Mouse (Mus musculus) kidney, embryonic 16.5 days (tissue): ENCODE data around the gene Gzmg. TPM values are rescaled to one million over a fixed set of nuclear protein-coding genes. Genes with fewer than 3 reads are reported as not detected.
"Not testable (repeated sequence)": the region's sequence is repeated elsewhere in the genome, so short reads cannot be mapped to it uniquely, and the experiment has no call there.

Experiments
- ATAC-seq: fragments of 200-750 bp; cut with Nextera tagmentation; 2 replicates; pipeline ENCODE4 v1.8.0; 2017; ENCODE audit warnings: moderate TSS enrichment; ENCODE audit not compliant: low FRiP score, low TSS enrichment
- H3K27ac ChIP-seq: fragments of 300-500 bp; sonication (generic); 2 replicates; pipeline ENCODE4 v1.5.1; 2014; ENCODE audit warnings: low read length
- H3K27me3 ChIP-seq: fragments of 300-500 bp; sonication (generic); 2 replicates; pipeline ENCODE4 v1.6.1; 2014; ENCODE audit warnings: low read length, control low read depth, mixed read lengths; ENCODE audit not compliant: insufficient read depth
- H3K36me3 ChIP-seq: fragments of 300-500 bp; sonication (generic); 2 replicates; pipeline ENCODE4 v1.6.1; 2014; ENCODE audit warnings: low read length, control low read depth, mixed read lengths; ENCODE audit not compliant: insufficient read depth
- H3K4me1 ChIP-seq: fragments of 300-500 bp; sonication (generic); 2 replicates; pipeline ENCODE4 v1.6.1; 2014; ENCODE audit warnings: low read length, control low read depth, mixed read lengths; ENCODE audit not compliant: insufficient read depth
- H3K4me2 ChIP-seq: fragments of 300-500 bp; sonication (generic); replicated peaks from 2 replicates; pipeline ENCODE4 v1.6.1; 2014; ENCODE audit warnings: low read depth, low read length
- H3K4me3 ChIP-seq: fragments of 300-500 bp; sonication (generic); 2 replicates; pipeline ENCODE4 v1.5.1; 2014; ENCODE audit warnings: mild to moderate bottlenecking, low read length
- H3K9ac ChIP-seq: fragments of 300-500 bp; sonication (generic); replicated peaks from 2 replicates; pipeline ENCODE4 v1.6.1; 2014; ENCODE audit warnings: low read length
- H3K9me3 ChIP-seq: fragments of 300-500 bp; sonication (generic); 2 replicates; pipeline ENCODE4 v1.6.1; 2016; ENCODE audit warnings: low read length, control low read depth
- WGBS: fragments of 180-500 bp; shearing (Covaris S2); extraction: QIAGEN DNeasy Blood & Tissue Kit; methylation state at CpG from one replicate; pipeline ENCODE4 v1.1.7; 2014; 5-methylcytosine and 5-hydroxymethylcytosine counted together
- polyA plus RNA-seq: library from polyadenylated mRNA; unstranded; fragments of >200 nt; fragmentation: Nextera tagmentation; extraction: Ambion mirVana; gene quantifications from 2 replicates; pipeline ENCODE4 v1.2.1, GENCODE M21; 2015

Gzmg gene
- not detected in 2 replicates for polyA plus RNA-seq

DNA sequence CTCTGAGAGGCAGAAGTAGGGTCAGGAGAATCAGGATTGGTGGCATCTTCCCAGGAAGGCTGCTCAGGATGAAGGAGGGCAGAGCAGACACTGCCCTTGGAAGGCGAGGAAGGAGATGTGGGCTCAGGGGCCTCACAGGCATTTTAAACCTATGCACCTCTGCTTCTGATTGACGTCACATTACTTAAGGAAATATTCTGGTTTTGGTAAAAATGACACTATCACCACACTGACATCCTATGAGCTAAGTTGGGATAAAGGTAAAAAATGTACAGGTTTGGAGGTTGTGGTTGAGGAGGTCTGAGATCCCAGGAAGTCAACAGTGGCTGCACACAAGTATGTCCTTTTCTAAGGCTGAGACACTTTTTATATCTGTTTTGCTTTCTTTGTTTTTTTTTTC, at the start of gene Gzmg:
Gene Gzmg (minus strand): TSS at position 101 of the 400 bp plus-strand sequence.
- not testable (repeated sequence) for H3K27me3 ChIP-seq, H3K27ac ChIP-seq, H3K4me3 ChIP-seq, H3K36me3 ChIP-seq, ATAC-seq, H3K9ac ChIP-seq, H3K4me2 ChIP-seq, H3K9me3 ChIP-seq, H3K4me1 ChIP-seq
- 85% methylated on average over 2 of the region's 2 CpGs for WGBS

DNA sequence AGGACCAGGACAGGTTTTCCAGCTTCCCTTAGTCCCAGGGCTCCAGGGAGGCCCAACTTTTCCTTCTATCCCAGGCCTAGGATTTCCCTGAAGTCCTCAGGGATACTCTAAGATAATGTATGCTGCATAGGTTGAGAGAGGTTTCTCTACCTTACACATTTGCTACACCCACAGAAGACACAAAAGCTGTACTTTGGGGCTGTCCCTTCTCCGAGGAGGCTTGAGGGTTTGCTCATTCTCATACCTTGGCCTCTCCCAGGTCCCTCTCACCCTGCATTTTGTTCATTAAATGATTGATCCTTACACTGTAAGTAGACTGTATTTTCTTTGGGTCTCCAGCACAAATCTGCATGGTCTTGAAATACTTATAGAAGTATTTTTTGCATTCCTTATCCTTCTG, 46.2 kb upstream of the Gzmg start:
- Histone ChIP-seq H3K36me3 (no peaks in the 10 kb centered on the region), H3K4me3 (no peak overlapping the region), H3K27ac (no peak overlapping the region), H3K9ac (no peak overlapping the region), H3K27me3 (no peaks in the 10 kb centered on the region), H3K9me3 (no peaks in the 10 kb centered on the region), H3K4me2 (no peak overlapping the region), H3K4me1 (no peaks in the 10 kb centered on the region)
- ATAC-seq, result no peak
- WGBS, result 91% methylated on average over 1 of the region's 1 CpGs

DNA sequence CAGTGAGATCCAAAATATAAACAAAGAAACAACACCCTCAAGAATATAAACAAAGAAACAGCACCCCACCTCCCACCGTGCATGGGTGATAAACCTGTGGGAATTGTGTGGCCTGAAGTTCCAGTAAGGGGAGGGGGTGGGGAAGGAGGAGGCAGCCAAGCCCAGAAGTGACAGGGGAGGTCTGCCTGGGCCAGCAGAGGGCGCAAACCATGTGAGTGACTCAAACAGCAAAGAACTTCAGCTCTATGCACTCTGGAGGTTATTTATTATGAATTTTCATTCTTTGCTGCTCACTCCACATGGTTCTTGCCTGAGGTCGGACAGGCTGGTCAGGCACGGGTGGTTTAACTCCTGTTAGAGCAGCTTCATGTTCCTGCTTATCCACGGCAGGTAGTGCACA, 45.6 kb upstream of the Gzmg start:
- 0 out of 2 replicates have a peak, but pooled peaks have one; percentile 49 for ATAC-seq
- H3K27me3 ChIP-seq, H3K27ac ChIP-seq, H3K9me3 ChIP-seq, H3K36me3 ChIP-seq, H3K4me3 ChIP-seq, H3K9ac ChIP-seq, H3K4me2 ChIP-seq, H3K4me1 ChIP-seq: not testable (repeated sequence)
- WGBS, result 36% methylated on average over 5 of the region's 5 CpGs

GRCm38 (mm10) chr14:56203975-56204374, 44.6 kb upstream of the Gzmg start:
- Histone ChIP-seq H3K27me3 (no peaks in the 10 kb centered on the region), H3K4me2 (no peak overlapping the region), H3K4me1 (no peaks in the 10 kb centered on the region), H3K36me3 (no peaks in the 10 kb centered on the region), H3K4me3 (no peak overlapping the region), H3K9ac (no peak overlapping the region), H3K9me3 (no peaks in the 10 kb centered on the region), H3K27ac (no peak overlapping the region)
- no peak for ATAC-seq
- WGBS, result 6% methylated on average over 2 of the region's 2 CpGs

GRCm38 (mm10) chr14:56186946-56187345, 27.6 kb upstream of the Gzmg start:
- H3K36me3 ChIP-seq, result no peaks in the 10 kb centered on the region
- H3K9ac ChIP-seq, result no peak overlapping the region
- no peaks in the 10 kb centered on the region for H3K9me3 ChIP-seq
- H3K4me1 ChIP-seq, result no peaks in the 10 kb centered on the region
- WGBS, result 48% methylated on average over 6 of the region's 6 CpGs
- no peak overlapping the region for H3K4me2 ChIP-seq
- no peaks in the 10 kb centered on the region for H3K27me3 ChIP-seq
- no peak overlapping the region for H3K4me3 ChIP-seq
- no peak for ATAC-seq
- H3K27ac ChIP-seq, result no peak overlapping the region

- 73% methylated on average over 5 of the region's 5 CpGs for WGBS
- no peak overlapping the region for H3K4me2 ChIP-seq
- no peak overlapping the region for H3K27ac ChIP-seq
- H3K4me1 ChIP-seq, result no peaks in the 10 kb centered on the region
- ATAC-seq, result no peak
- no peaks in the 10 kb centered on the region for H3K27me3 ChIP-seq
- H3K36me3 ChIP-seq, result no peaks in the 10 kb centered on the region
- H3K9ac ChIP-seq, result no peak overlapping the region
- no peak overlapping the region for H3K4me3 ChIP-seq
- no peaks in the 10 kb centered on the region for H3K9me3 ChIP-seq
Observed at GRCm38 (mm10) chr14:56186521-56186920, 27.1 kb upstream of the Gzmg start.

DNA sequence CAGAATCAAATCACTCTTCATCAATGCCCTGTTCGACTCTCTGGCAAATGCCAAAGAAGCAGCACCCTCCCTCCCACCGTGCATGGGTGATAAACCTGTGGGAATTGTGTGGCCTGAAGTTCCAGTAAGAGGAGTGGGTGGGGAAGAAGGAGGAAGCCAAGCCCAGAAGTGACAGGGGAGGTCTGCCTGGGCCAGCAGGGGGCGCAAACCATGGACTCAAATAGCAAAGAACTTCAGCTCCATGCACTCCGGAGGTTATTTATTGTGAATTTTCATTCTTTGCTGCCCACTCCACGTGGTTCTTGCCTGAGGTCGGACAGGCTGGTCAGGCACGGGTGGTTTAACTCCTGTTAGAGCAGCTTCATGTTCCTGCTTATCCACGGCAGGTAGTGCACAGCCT, 18.3 kb upstream of the Gzmg start:
- H3K9me3 ChIP-seq, H3K9ac ChIP-seq, H3K36me3 ChIP-seq, H3K4me2 ChIP-seq, ATAC-seq, H3K27me3 ChIP-seq, H3K4me1 ChIP-seq, H3K27ac ChIP-seq, H3K4me3 ChIP-seq: not testable (repeated sequence)
- WGBS, result 13% methylated on average over 8 of the region's 8 CpGs

DNA sequence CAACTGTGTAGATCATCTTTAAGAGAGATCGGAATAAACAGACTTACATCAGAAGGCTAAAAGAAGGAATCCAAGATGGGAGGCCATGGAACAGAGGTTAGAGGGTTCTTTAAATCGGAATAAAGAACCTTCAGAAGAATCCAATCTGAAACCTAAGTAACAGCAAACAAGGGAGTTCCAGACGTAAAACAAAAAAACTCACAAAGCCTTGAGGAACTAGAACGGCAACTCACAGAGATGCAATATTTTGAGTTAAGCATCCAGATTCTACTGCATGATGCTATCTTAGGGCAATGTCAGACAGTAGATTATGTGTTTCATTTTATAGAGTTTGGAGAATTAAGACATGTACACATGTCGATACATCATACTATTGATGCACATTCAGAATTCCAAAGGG, 15.1 kb upstream of the Gzmg start, which contains the start of gene Gzmn:
Gene Gzmn (minus strand): TSS at position 101 of the 400 bp plus-strand sequence.
- no peaks in the 10 kb centered on the region for H3K27me3 ChIP-seq
- WGBS, result 88% methylated on average over 5 of the region's 5 CpGs
- H3K36me3 ChIP-seq, result no peaks in the 10 kb centered on the region
- H3K4me2 ChIP-seq, result no peak within 1 kb of the TSS
- no peak for ATAC-seq
- no peak within 1 kb of the TSS for H3K4me3 ChIP-seq
- H3K9me3 ChIP-seq, result no peaks in the 10 kb centered on the region
- no peak within 1 kb of the TSS for H3K27ac ChIP-seq
- H3K4me1 ChIP-seq, result no peaks in the 10 kb centered on the region
- no peak within 1 kb of the TSS for H3K9ac ChIP-seq

DNA sequence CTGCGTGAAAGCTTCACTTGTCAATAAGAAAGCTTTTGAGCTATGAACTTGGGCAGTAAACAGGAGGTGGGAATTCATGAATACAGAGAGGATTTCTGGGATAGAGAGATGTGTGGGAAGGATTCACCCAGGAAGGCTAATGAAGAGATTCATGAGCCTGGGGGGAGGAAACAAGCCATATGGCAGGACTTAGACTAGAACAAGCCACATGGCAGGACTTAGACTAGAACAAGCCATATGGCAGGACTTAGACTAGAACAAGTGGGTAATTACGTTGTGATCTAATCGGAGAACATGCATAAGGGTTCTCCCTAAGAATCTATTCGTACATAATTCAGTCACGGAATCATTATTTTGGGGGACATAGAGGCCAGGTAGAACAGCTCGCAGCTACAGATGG, 14.0 kb upstream of the Gzmg start:
- Histone ChIP-seq H3K27ac (no peak overlapping the region), H3K27me3 (no peaks in the 10 kb centered on the region)
- ATAC-seq, result no peak

DNA sequence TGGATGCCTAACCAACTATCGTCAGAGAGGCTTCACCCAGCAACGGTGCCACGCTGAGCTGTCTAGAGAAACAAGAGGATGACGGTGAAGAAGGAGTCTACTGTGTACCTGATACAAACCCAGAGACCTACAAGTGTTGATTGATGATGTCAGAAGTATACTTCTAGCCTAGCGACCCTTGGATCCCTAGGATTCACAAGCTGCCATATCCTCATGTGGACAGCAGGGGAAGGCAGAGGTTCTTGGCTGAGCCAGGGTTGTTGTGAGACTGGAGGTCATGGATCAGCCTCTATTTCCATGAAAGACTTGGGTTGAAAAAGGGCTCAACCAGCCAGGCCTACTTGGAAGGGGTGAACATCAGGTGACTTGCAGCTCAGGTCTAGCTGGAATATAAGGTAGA, 13.4 kb upstream of the Gzmg start:
- Histone ChIP-seq H3K4me3 (no peak overlapping the region), H3K36me3 (no peaks in the 10 kb centered on the region), H3K4me1 (no peaks in the 10 kb centered on the region), H3K4me2 (no peak overlapping the region), H3K9ac (no peak overlapping the region), H3K9me3 (no peaks in the 10 kb centered on the region), H3K27me3 (no peaks in the 10 kb centered on the region), H3K27ac (no peak overlapping the region)
- 93% methylated on average over 5 of the region's 5 CpGs for WGBS
- no peak for ATAC-seq

More for the DNA sequence above, 14.0 kb upstream of the Gzmg start:
- no peaks in the 10 kb centered on the region for H3K4me1 ChIP-seq
- H3K9ac ChIP-seq, result no peak overlapping the region
- no peak overlapping the region for H3K4me2 ChIP-seq
- H3K36me3 ChIP-seq, result no peaks in the 10 kb centered on the region
- H3K4me3 ChIP-seq, result no peak overlapping the region
- H3K9me3 ChIP-seq, result no peaks in the 10 kb centered on the region
- WGBS, result 97% methylated on average over 6 of the region's 6 CpGs

GRCm38 (mm10) chr14:56168009-56168408, 8.6 kb upstream of the Gzmg start:
- H3K9ac ChIP-seq, result no peak overlapping the region
- H3K27ac ChIP-seq, result no peak overlapping the region
- no peaks in the 10 kb centered on the region for H3K9me3 ChIP-seq
- H3K4me2 ChIP-seq, result no peak overlapping the region
- H3K36me3 ChIP-seq, result no peaks in the 10 kb centered on the region
- no peak for ATAC-seq
- 71% methylated on average over 6 of the region's 6 CpGs for WGBS
- H3K4me3 ChIP-seq, result no peak overlapping the region
- no peaks in the 10 kb centered on the region for H3K4me1 ChIP-seq
- H3K27me3 ChIP-seq, result no peaks in the 10 kb centered on the region
